Mouse (Mus musculus): Measurements from ENCODE around the gene 4933427D14Rik. TPM values are rescaled to one million over a fixed set of nuclear protein-coding genes. Genes with fewer than 3 reads are reported as not detected.

Gene 4933427D14Rik
- total and polyA plus RNA-seq, 3 experiments, result 14.5 to 19.6 TPM; not detected in 1

DNA sequence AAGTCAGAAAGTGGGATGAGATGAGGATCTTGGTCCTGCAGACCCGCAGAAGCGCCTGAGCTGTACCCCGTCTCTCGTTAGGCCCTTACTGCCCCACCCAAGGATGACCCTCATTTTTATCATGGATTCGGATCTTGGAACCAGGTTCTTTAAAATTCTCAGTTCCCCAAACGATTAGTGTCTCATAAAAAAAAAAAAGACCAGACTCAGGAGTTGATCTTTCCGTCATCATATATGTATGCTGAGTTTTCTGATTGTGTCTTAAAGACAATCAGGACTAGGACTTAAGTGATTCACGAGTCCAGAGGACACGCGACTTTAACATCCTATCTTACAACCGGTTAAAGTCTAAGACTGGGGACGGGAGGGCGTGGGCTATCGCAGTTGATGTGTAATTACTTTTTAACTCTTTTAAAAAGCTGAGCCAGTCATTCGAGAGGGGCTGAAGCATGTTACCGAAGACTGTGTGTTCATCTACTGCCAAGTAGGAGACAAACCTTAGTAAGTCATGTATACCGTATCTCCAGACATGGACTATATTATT is 647 bp upstream of the 4933427D14Rik start (continued):
- TF ChIP-seq ELF1 (IDR thresholded peaks at IDR 0.05; ENCODE audit: low read depth, low read length) (no peak), ETS1 (IDR thresholded peaks at IDR 0.05; ENCODE audit: low read depth, low read length) (no peak)

GRCm38 (mm10) chr11:72206341-72207203 is 687 bp downstream of the 4933427D14Rik start, which contains the start of gene Gm43951:
TSS of gene Gm43951 (minus strand) at chr11:72206840.
- 0 out of 2 replicates have a peak, but pooled peaks have one; percentile 49 for TF ChIP-seq TCF12 (IDR thresholded peaks at IDR 0.05; ENCODE audit: low read depth, low read length)
- no peak; the same call in 1 of the 2 replicates for TF ChIP-seq HCFC1 (IDR thresholded peaks at IDR 0.05; ENCODE audit: low read depth, low read length)
- TF ChIP-seq MYB (IDR thresholded peaks at IDR 0.05; ENCODE audit: low read depth, low read length), result no peak
- no peak for TF ChIP-seq USF1 (IDR thresholded peaks at IDR 0.05; ENCODE audit: low read depth, low read length)
- no peak for TF ChIP-seq ZC3H11A (IDR thresholded peaks at IDR 0.05; ENCODE audit: low read depth, low read length)
- peak in 1 of 2 experiments; percentile 73; a peak in 2 of 4 replicates for TF ChIP-seq POLR2A (IDR thresholded peaks at IDR 0.05; ENCODE audit: control insufficient read depth in 1 of 2, insufficient read depth in 1 of 2, low read depth in 1 of 2, low read length in 2 of 2, poor library complexity in 1 of 2)
- no peak for TF ChIP-seq USF2 (IDR thresholded peaks at IDR 0.05; ENCODE audit: borderline replicate concordance in 1 of 2, insufficient read depth in 1 of 2, low read depth in 1 of 2, low read length in 2 of 2)
- no peak for TF ChIP-seq MAX (IDR thresholded peaks at IDR 0.05; ENCODE audit: low read length)
- no peak for TF ChIP-seq ZKSCAN1 (IDR thresholded peaks at IDR 0.05; ENCODE audit: low read depth, low read length)
- peak; percentile 42; the same call in 1 of the 2 replicates for TF ChIP-seq CHD1 (IDR thresholded peaks at IDR 0.05; ENCODE audit: low read depth, low read length)
- TF ChIP-seq NELFE (IDR thresholded peaks at IDR 0.05; ENCODE audit: low read depth, low read length), result peak; percentile 60
- TF ChIP-seq NRF1 (IDR thresholded peaks at IDR 0.05; ENCODE audit: insufficient read depth, low read depth, low read length, poor library complexity, severe bottlenecking), result peak; percentile 13; the same call in 1 of the 2 replicates
- TF ChIP-seq EP300 (IDR thresholded peaks at IDR 0.05; ENCODE audit: low read depth in 1 of 2, low read length in 2 of 2), result no peak
- peak; percentile 47; the same call in 1 of the 2 replicates for TF ChIP-seq TBP (IDR thresholded peaks at IDR 0.05; ENCODE audit: low read depth, low read length)
- no peak; the same call in 1 of the 2 replicates for TF ChIP-seq SIN3A (IDR thresholded peaks at IDR 0.05; ENCODE audit: low read length)
- peak; percentile 60 for TF ChIP-seq MAZ (IDR thresholded peaks at IDR 0.05; ENCODE audit: low read depth, low read length)
- Histone ChIP-seq H3K27ac (ENCODE audit: control insufficient read depth, low read depth, low read length) (peak within 1 kb of the TSS; percentile 82), H3K9ac (ENCODE audit: control insufficient read depth, low read depth, low read length, poor library complexity, severe bottlenecking) (peak within 1 kb of the TSS; percentile 96), H3K79me2 (ENCODE audit: control insufficient read depth, insufficient read depth, low read length, poor library complexity) (peaks cover 38% of the 10 kb centered on the region), H3K9me3 (replicated peaks; ENCODE audit: insufficient read depth, low read length) (no peaks in the 10 kb centered on the region), H3K27me3 (ENCODE audit: control insufficient read depth in 1 of 2, insufficient read depth in 2 of 2, low read length in 2 of 2) (no peaks in the 10 kb centered on the region), H3K36me3 (ENCODE audit: control insufficient read depth in 1 of 2, insufficient read depth in 2 of 2, low read length in 2 of 2) (peaks cover 0 to 13% of the 10 kb centered on the region in 2 experiments; a peak in 2 of 4 replicates), H3K4me3 (ENCODE audit: control insufficient read depth in 1 of 2, insufficient read depth in 1 of 2, low read depth in 2 of 2, low read length in 2 of 2) (peak within 1 kb of the TSS; percentile 58 to 94), H3K4me1 (ENCODE audit: control insufficient read depth in 1 of 2, insufficient read depth in 2 of 2, low read length in 2 of 2) (peaks cover 0 to 12% of the 10 kb centered on the region in 2 experiments; a peak in 3 of 4 replicates)
- peak; percentile 78 for DNase-seq (ENCODE audit: low read depth, low spot score)

Data from MEL (cell line).